Mouse (Mus musculus) neutrophil, adult 5-6 weeks (primary cell): ENCODE data around the gene Lactb. TPM values are rescaled to one million over a fixed set of nuclear protein-coding genes. Genes with fewer than 3 reads are reported as not detected.
"Not testable (repeated sequence)": the region's sequence is repeated elsewhere in the genome, so short reads cannot be mapped to it uniquely, and the experiment has no call there.

Source experiments
- ATAC-seq: fragments of 151-379, 151-347 bp; 2 replicates; pipeline ENCODE4 v1.8.0; 2017; ENCODE audit warnings: mild to moderate bottlenecking, moderate TSS enrichment; ENCODE audit not compliant: insufficient number of reproducible peaks, poor library complexity, low FRiP score, severe bottlenecking; ENCODE audit errors: extremely low read depth
- total RNA-seq: library from RNA; stranded (forward); fragments of 200-1000 nt; gene quantifications from 2 replicates; pipeline ENCODE4 v1.2.3, GENCODE M21; 2017

The Lactb gene
- total RNA-seq, 1 experiment from 2014 or later, result 29.6 TPM

GRCm38 (mm10) chr9:66933869-66934808 is 41.1 kb downstream of the Lactb start:
- no peak for ATAC-seq

- no peak for ATAC-seq
Measured at GRCm38 (mm10) chr9:66930351-66930750, 44.9 kb downstream of the Lactb start.

- no peak for ATAC-seq
Measured at GRCm38 (mm10) chr9:66927696-66928402, 47.4 kb downstream of the Lactb start.

GRCm38 (mm10) chr9:66925853-66926252 is 49.4 kb downstream of the Lactb start:
- no peak for ATAC-seq

- ATAC-seq, result no peak
Measured at GRCm38 (mm10) chr9:66922076-66922475, 53.2 kb downstream of the Lactb start.

GRCm38 (mm10) chr9:66920488-66921279 is 54.6 kb downstream of the Lactb start:
- ATAC-seq, result no peak

GRCm38 (mm10) chr9:66919981-66920380 is 55.3 kb downstream of the Lactb start:
- ATAC-seq, result no peak

GRCm38 (mm10) chr9:66919382-66919971 is 55.8 kb downstream of the Lactb start, which contains the start of gene Rab8b:
Gene Rab8b, minus strand, starts transcription at chr9:66919687.
- ATAC-seq, result peak; percentile 92

GRCm38 (mm10) chr9:66918672-66919330 is 56.5 kb downstream of the Lactb start:
- ATAC-seq, result no peak

- no peak for ATAC-seq
Measured at GRCm38 (mm10) chr9:66917892-66918255, 57.4 kb downstream of the Lactb start.

- ATAC-seq, result no peak
Measured at GRCm38 (mm10) chr9:66917216-66917891, 57.9 kb downstream of the Lactb start.

GRCm38 (mm10) chr9:66915869-66916785 is 59.2 kb downstream of the Lactb start:
- no peak for ATAC-seq

GRCm38 (mm10) chr9:66915401-66915800 is 59.9 kb downstream of the Lactb start:
- peak; percentile 22; the same call in 1 of the 2 replicates for ATAC-seq

- ATAC-seq, result no peak
Measured at GRCm38 (mm10) chr9:66914540-66914939, 60.7 kb downstream of the Lactb start.

GRCm38 (mm10) chr9:66913254-66913934 is 61.9 kb downstream of the Lactb start:
- not testable (repeated sequence) for ATAC-seq

GRCm38 (mm10) chr9:66912304-66912703 is 63.0 kb downstream of the Lactb start:
- ATAC-seq, result no peak
